Mouse (Mus musculus) hindbrain, embryonic 16.5 days (tissue): Measurements from ENCODE around the gene Muc13. TPM values are rescaled to one million over a fixed set of nuclear protein-coding genes. Genes with fewer than 3 reads are reported as not detected.

Source experiments
- ATAC-seq: fragments of 200-750 bp; cut with Nextera tagmentation; 2 replicates; pipeline ENCODE4 v1.8.0; 2017; ENCODE audit warnings: moderate TSS enrichment, moderate library complexity
- H3K27ac ChIP-seq: fragments of 300-500 bp; sonication (generic); 2 replicates; pipeline ENCODE4 v1.5.1; 2014; ENCODE audit warnings: low read depth, mild to moderate bottlenecking, control low read depth, low read length, moderate library complexity
- H3K27me3 ChIP-seq: fragments of 300-500 bp; sonication (generic); replicated peaks from 2 replicates; pipeline ENCODE4 v1.6.1; 2014; ENCODE audit warnings: low read length; ENCODE audit not compliant: control insufficient read depth, insufficient read depth
- H3K36me3 ChIP-seq: fragments of 300-500 bp; sonication (generic); 2 replicates; pipeline ENCODE4 v1.6.1; 2014; ENCODE audit warnings: mild to moderate bottlenecking, low read length, moderate library complexity, mixed read lengths; ENCODE audit not compliant: control insufficient read depth, insufficient read depth
- H3K4me1 ChIP-seq: fragments of 300-500 bp; sonication (generic); 2 replicates; pipeline ENCODE4 v1.6.1; 2014; ENCODE audit warnings: low read depth, low read length; ENCODE audit not compliant: control insufficient read depth, insufficient read depth
- H3K4me2 ChIP-seq: fragments of 300-500 bp; sonication (generic); 2 replicates; pipeline ENCODE4 v1.6.1; 2014; ENCODE audit warnings: mild to moderate bottlenecking, low read length, control low read depth, moderate library complexity
- H3K4me3 ChIP-seq: fragments of 300-500 bp; sonication (generic); 2 replicates; pipeline ENCODE4 v1.5.1; 2014; ENCODE audit warnings: mild to moderate bottlenecking, low read length, control low read depth, moderate library complexity
- H3K9ac ChIP-seq: fragments of 300-500 bp; sonication (generic); 2 replicates; pipeline ENCODE4 v1.6.1; 2014; ENCODE audit warnings: low read depth, mild to moderate bottlenecking, control low read depth, low read length, moderate library complexity
- H3K9me3 ChIP-seq: fragments of 300-500 bp; sonication (generic); 2 replicates; pipeline ENCODE4 v1.6.1; 2014; ENCODE audit warnings: mild to moderate bottlenecking, low read length, moderate library complexity; ENCODE audit not compliant: control insufficient read depth
- WGBS: fragments of 180-500 bp; shearing (Covaris S2); extraction: QIAGEN DNeasy Blood & Tissue Kit; methylation state at CpG from one replicate; pipeline ENCODE4 v1.1.7; 2014; 5-methylcytosine and 5-hydroxymethylcytosine counted together
- polyA plus RNA-seq: library from polyadenylated mRNA; unstranded; fragments of >200 nt; fragmentation: Nextera tagmentation; extraction: Ambion mirVana; gene quantifications from 2 replicates; pipeline ENCODE4 v1.2.1, GENCODE M21; 2015

Gene Muc13
- polyA plus RNA-seq, 1 experiment from 2014 or later: not detected

GRCm38 (mm10) chr16:33766309-33766708 lies 27.5 kb upstream of the Muc13 start:
- no peak overlapping the region for H3K9ac ChIP-seq
- no peak overlapping the region for H3K4me3 ChIP-seq
- no peaks in the 10 kb centered on the region for H3K27me3 ChIP-seq
- H3K36me3 ChIP-seq: no peaks in the 10 kb centered on the region
- H3K4me2 ChIP-seq: no peak overlapping the region
- no peak overlapping the region for H3K27ac ChIP-seq
- no peaks in the 10 kb centered on the region for H3K9me3 ChIP-seq
- no peak for ATAC-seq
- no peaks in the 10 kb centered on the region for H3K4me1 ChIP-seq
- whole genome bisulfite sequencing: 87% methylated on average over 12 of the region's 12 CpGs

- no peaks in the 10 kb centered on the region for H3K36me3 ChIP-seq
- WGBS: 73% methylated on average over 15 of the region's 15 CpGs
- no peak overlapping the region for H3K27ac ChIP-seq
- no peak overlapping the region for H3K4me2 ChIP-seq
- no peak overlapping the region for H3K9ac ChIP-seq
- no peaks in the 10 kb centered on the region for H3K27me3 ChIP-seq
- H3K4me1 ChIP-seq: no peaks in the 10 kb centered on the region
- H3K4me3 ChIP-seq: no peak overlapping the region
- no peaks in the 10 kb centered on the region for H3K9me3 ChIP-seq
- ATAC-seq: no peak
Measured at GRCm38 (mm10) chr16:33766757-33767156, 27.1 kb upstream of the Muc13 start.

- H3K36me3 ChIP-seq: no peaks in the 10 kb centered on the region
- no peak overlapping the region for H3K4me2 ChIP-seq
- ATAC-seq: no peak
- H3K27ac ChIP-seq: no peak overlapping the region
- 88% methylated on average over 3 of the region's 3 CpGs for WGBS
- H3K9ac ChIP-seq: no peak overlapping the region
- H3K4me3 ChIP-seq: no peak overlapping the region
- no peaks in the 10 kb centered on the region for H3K9me3 ChIP-seq
- H3K4me1 ChIP-seq: no peaks in the 10 kb centered on the region
- no peaks in the 10 kb centered on the region for H3K27me3 ChIP-seq
Measured at GRCm38 (mm10) chr16:33768491-33769278, 25.2 kb upstream of the Muc13 start.

- 90% methylated on average over 7 of the region's 7 CpGs for WGBS
- no peak for ATAC-seq
- H3K4me1 ChIP-seq: no peaks in the 10 kb centered on the region
Measured at GRCm38 (mm10) chr16:33769848-33770247, 24.0 kb upstream of the Muc13 start.

GRCm38 (mm10) chr16:33770778-33771454 lies 22.9 kb upstream of the Muc13 start:
- Histone ChIP-seq H3K4me1 (no peaks in the 10 kb centered on the region), H3K4me2 (no peak overlapping the region), H3K27ac (no peak overlapping the region), H3K4me3 (no peak overlapping the region), H3K9me3 (no peaks in the 10 kb centered on the region), H3K36me3 (no peaks in the 10 kb centered on the region), H3K9ac (no peak overlapping the region), H3K27me3 (no peaks in the 10 kb centered on the region)
- no peak for ATAC-seq
- 92% methylated on average over 4 of the region's 4 CpGs for WGBS

More at GRCm38 (mm10) chr16:33769848-33770247, 24.0 kb upstream of the Muc13 start:
- H3K27ac ChIP-seq: no peak overlapping the region
- no peaks in the 10 kb centered on the region for H3K27me3 ChIP-seq
- no peaks in the 10 kb centered on the region for H3K36me3 ChIP-seq
- H3K9me3 ChIP-seq: no peaks in the 10 kb centered on the region
- no peak overlapping the region for H3K4me3 ChIP-seq
- no peak overlapping the region for H3K4me2 ChIP-seq
- H3K9ac ChIP-seq: no peak overlapping the region

GRCm38 (mm10) chr16:33772809-33773208 lies 21.0 kb upstream of the Muc13 start:
- no peaks in the 10 kb centered on the region for H3K36me3 ChIP-seq
- no peaks in the 10 kb centered on the region for H3K9me3 ChIP-seq
- H3K4me3 ChIP-seq: no peak overlapping the region
- H3K27me3 ChIP-seq: no peaks in the 10 kb centered on the region
- ATAC-seq: no peak
- no peak overlapping the region for H3K27ac ChIP-seq
- no peak overlapping the region for H3K4me2 ChIP-seq
- H3K9ac ChIP-seq: no peak overlapping the region
- H3K4me1 ChIP-seq: no peaks in the 10 kb centered on the region
- WGBS: 89% methylated on average over 5 of the region's 5 CpGs

GRCm38 (mm10) chr16:33774972-33775371 lies 18.9 kb upstream of the Muc13 start:
- H3K27ac ChIP-seq: no peak overlapping the region
- H3K4me1 ChIP-seq: no peaks in the 10 kb centered on the region
- ATAC-seq: no peak
- no peaks in the 10 kb centered on the region for H3K36me3 ChIP-seq
- H3K4me3 ChIP-seq: no peak overlapping the region
- H3K4me2 ChIP-seq: no peak overlapping the region
- H3K9ac ChIP-seq: no peak overlapping the region
- H3K9me3 ChIP-seq: no peaks in the 10 kb centered on the region
- 66% methylated on average over 3 of the region's 3 CpGs for WGBS
- no peaks in the 10 kb centered on the region for H3K27me3 ChIP-seq

GRCm38 (mm10) chr16:33775733-33776335 lies 18.0 kb upstream of the Muc13 start:
- Histone ChIP-seq H3K36me3 (no peaks in the 10 kb centered on the region), H3K9me3 (no peaks in the 10 kb centered on the region), H3K9ac (no peak overlapping the region), H3K4me3 (no peak overlapping the region), H3K4me2 (no peak overlapping the region), H3K27me3 (no peaks in the 10 kb centered on the region), H3K4me1 (no peaks in the 10 kb centered on the region), H3K27ac (no peak overlapping the region)
- WGBS: 85% methylated on average over 1 of the region's 1 CpGs
- no peak for ATAC-seq

GRCm38 (mm10) chr16:33776766-33777529 lies 16.9 kb upstream of the Muc13 start:
- no peaks in the 10 kb centered on the region for H3K9me3 ChIP-seq
- ATAC-seq: no peak
- H3K4me3 ChIP-seq: no peak overlapping the region
- no peaks in the 10 kb centered on the region for H3K4me1 ChIP-seq
- no peak overlapping the region for H3K27ac ChIP-seq
- WGBS: 79% methylated on average over 7 of the region's 7 CpGs
- no peak overlapping the region for H3K4me2 ChIP-seq
- H3K9ac ChIP-seq: no peak overlapping the region
- no peaks in the 10 kb centered on the region for H3K36me3 ChIP-seq
- H3K27me3 ChIP-seq: no peaks in the 10 kb centered on the region
